Mouse (Mus musculus) limb, embryonic 14.5 days (tissue): ENCODE results near the gene Slc2a10. TPM values are rescaled to one million over a fixed set of nuclear protein-coding genes. Genes with fewer than 3 reads are reported as not detected.
A peak's percentile ranks its signal among the peaks of the same experiment; 100 is the strongest.

Experiments used
- ATAC-seq: fragments of 200-750 bp; cut with Nextera tagmentation; 2 replicates; pipeline ENCODE4 v1.8.0; 2017; ENCODE audit warnings: low read depth, moderate number of reproducible peaks, moderate TSS enrichment; ENCODE audit not compliant: low FRiP score
- DNase-seq: peaks from one replicate; pipeline ENCODE4 v3.0.0-alpha.2; 2015; ENCODE audit warnings: low spot score
- H3K27ac ChIP-seq: fragments of 300-500 bp; sonication (generic); replicated peaks from 2 replicates; pipeline ENCODE4 v1.5.1; 2014; ENCODE audit warnings: low read depth, mild to moderate bottlenecking, low read length, moderate library complexity, mixed read lengths
- H3K27me3 ChIP-seq: fragments of 300-500 bp; sonication (generic); 2 replicates; pipeline ENCODE4 v1.6.1; 2014; ENCODE audit warnings: low read length, mixed read lengths; ENCODE audit not compliant: control insufficient read depth, insufficient read depth
- H3K36me3 ChIP-seq: fragments of 300-500 bp; sonication (generic); 2 replicates; pipeline ENCODE4 v1.6.1; 2014; ENCODE audit warnings: mild to moderate bottlenecking, low read length, moderate library complexity, mixed read lengths; ENCODE audit not compliant: control insufficient read depth, insufficient read depth
- H3K4me1 ChIP-seq: fragments of 300-500 bp; sonication (generic); 2 replicates; pipeline ENCODE4 v1.6.1; 2014; ENCODE audit warnings: antibody characterized with exemption, low read length, mixed read lengths; ENCODE audit not compliant: control insufficient read depth, insufficient read depth
- H3K4me2 ChIP-seq: fragments of 300-500 bp; sonication (generic); replicated peaks from 2 replicates; pipeline ENCODE4 v1.6.1; 2014; ENCODE audit warnings: low read depth, mild to moderate bottlenecking, low read length, moderate library complexity; ENCODE audit not compliant: severe bottlenecking
- H3K4me3 ChIP-seq: fragments of 300-500 bp; sonication (generic); replicated peaks from 2 replicates; pipeline ENCODE4 v1.5.1; 2014; ENCODE audit warnings: low read length
- H3K9ac ChIP-seq: fragments of 300-500 bp; sonication (generic); 2 replicates; pipeline ENCODE4 v1.6.1; 2014; ENCODE audit warnings: mild to moderate bottlenecking, low read depth, low read length, moderate library complexity; ENCODE audit not compliant: severe bottlenecking
- H3K9me3 ChIP-seq: fragments of 300-500 bp; sonication (generic); 2 replicates; pipeline ENCODE4 v1.6.1; 2016; ENCODE audit warnings: low read length; ENCODE audit not compliant: control insufficient read depth
- POLR2A ChIP-seq: fragments of 200-500 bp; IDR thresholded peaks from 2 replicates; pipeline ENCODE4 v1.8.0; 2012; ENCODE audit warnings: inconsistent platforms, mild to moderate bottlenecking, moderate library complexity, borderline replicate concordance; ENCODE audit not compliant: insufficient read depth, insufficient read length; ENCODE audit errors: extremely low read depth
- WGBS: fragments of 180-500 bp; shearing (Covaris S2); extraction: QIAGEN DNeasy Blood & Tissue Kit; methylation state at CpG from one replicate; pipeline ENCODE4 v1.1.7; 2014; 5-methylcytosine and 5-hydroxymethylcytosine counted together
- polyA plus RNA-seq, 2 experiments: library from polyadenylated mRNA; depleted of rRNA in 1 of 2; stranded (reverse) in 1 of 2; unstranded in 1 of 2; fragments of >200 nt; fragmentation: Nextera tagmentation in 1 of 2; extraction: Ambion mirVana in 1 of 2; gene quantifications; 2 replicates each; pipeline versions ENCODE4 v1.2.1 to v1.2.3; 2012 to 2014

Gene Slc2a10
- polyA plus RNA-seq, 2 experiments: 8.5 to 12.3 TPM

- Histone ChIP-seq H3K4me3 (no peak overlapping the region), H3K36me3 (no peaks in the 10 kb centered on the region), H3K27me3 (peaks cover 17% of the 10 kb centered on the region), H3K9me3 (no peaks in the 10 kb centered on the region), H3K4me1 (peaks cover 9% of the 10 kb centered on the region), H3K9ac (no peak overlapping the region), H3K4me2 (no peak overlapping the region), H3K27ac (no peak overlapping the region)
- 25% methylated on average over 11 of the region's 11 CpGs for WGBS
- ATAC-seq (peak; percentile 42; the same call in 1 of the 2 replicates), DNase-seq (no peak)
- TF ChIP-seq POLR2A: no peak
Observed at GRCm38 (mm10) chr2:165559506-165560235, 56.1 kb downstream of the Slc2a10 start.

GRCm38 (mm10) chr2:165561861-165562260, 58.3 kb downstream of the Slc2a10 start:
- no peaks in the 10 kb centered on the region for H3K36me3 ChIP-seq
- DNase-seq: no peak
- H3K27me3 ChIP-seq: peaks cover 18% of the 10 kb centered on the region
- WGBS: 69% methylated on average over 6 of the region's 6 CpGs
- peaks cover 11% of the 10 kb centered on the region for H3K4me1 ChIP-seq
- no peak overlapping the region for H3K4me2 ChIP-seq
- H3K9ac ChIP-seq: no peak overlapping the region
- no peak for TF ChIP-seq POLR2A
- no peaks in the 10 kb centered on the region for H3K9me3 ChIP-seq
- ATAC-seq: no peak
- no peak overlapping the region for H3K27ac ChIP-seq
- no peak overlapping the region for H3K4me3 ChIP-seq

GRCm38 (mm10) chr2:165563298-165564058, 59.9 kb downstream of the Slc2a10 start:
- ATAC-seq (peak; percentile 69), DNase-seq (peak; percentile 43)
- peaks cover 18% of the 10 kb centered on the region for H3K4me1 ChIP-seq

GRCm38 (mm10) chr2:165564101-165564500, 60.5 kb downstream of the Slc2a10 start:
- Histone ChIP-seq H3K9ac (no peak overlapping the region), H3K36me3 (no peaks in the 10 kb centered on the region), H3K4me3 (no peak overlapping the region), H3K27me3 (peaks cover 18% of the 10 kb centered on the region), H3K27ac (no peak overlapping the region), H3K4me2 (no peak overlapping the region; the same call in 1 of the 2 replicates), H3K9me3 (no peaks in the 10 kb centered on the region), H3K4me1 (peaks cover 18% of the 10 kb centered on the region)
- TF ChIP-seq POLR2A: no peak
- ATAC-seq (no peak), DNase-seq (no peak)
- 71% methylated on average over 8 of the region's 8 CpGs for WGBS

More at GRCm38 (mm10) chr2:165563298-165564058, 59.9 kb downstream of the Slc2a10 start:
- Histone ChIP-seq H3K27me3 (peaks cover 18% of the 10 kb centered on the region), H3K4me2 (peak overlapping the region; percentile 59), H3K9ac (peak overlapping the region; percentile 31; the same call in 1 of the 2 replicates), H3K27ac (no peak overlapping the region), H3K9me3 (no peaks in the 10 kb centered on the region), H3K4me3 (peak overlapping the region; percentile 32), H3K36me3 (no peaks in the 10 kb centered on the region)
- TF ChIP-seq POLR2A: no peak
- 2% methylated on average over 51 of the region's 52 CpGs for WGBS

GRCm38 (mm10) chr2:165564620-165565019, 61.0 kb downstream of the Slc2a10 start:
- H3K4me1 ChIP-seq: peaks cover 18% of the 10 kb centered on the region
- ATAC-seq (no peak), DNase-seq (no peak)
- H3K27me3 ChIP-seq: peaks cover 18% of the 10 kb centered on the region
- H3K9me3 ChIP-seq: no peaks in the 10 kb centered on the region
- H3K4me3 ChIP-seq: no peak overlapping the region
- 48% methylated on average over 6 of the region's 6 CpGs for WGBS
- H3K4me2 ChIP-seq: no peak overlapping the region
- H3K27ac ChIP-seq: no peak overlapping the region
- no peak overlapping the region for H3K9ac ChIP-seq
- TF ChIP-seq POLR2A: no peak
- no peaks in the 10 kb centered on the region for H3K36me3 ChIP-seq
